Mouse (Mus musculus): ENCODE results near the gene Tex50. TPM values are rescaled to one million over a fixed set of nuclear protein-coding genes. Genes with fewer than 3 reads are reported as not detected.

Tex50 gene
- polyA plus RNA-seq, 1 experiment from 2014 or later: not detected

DNA sequence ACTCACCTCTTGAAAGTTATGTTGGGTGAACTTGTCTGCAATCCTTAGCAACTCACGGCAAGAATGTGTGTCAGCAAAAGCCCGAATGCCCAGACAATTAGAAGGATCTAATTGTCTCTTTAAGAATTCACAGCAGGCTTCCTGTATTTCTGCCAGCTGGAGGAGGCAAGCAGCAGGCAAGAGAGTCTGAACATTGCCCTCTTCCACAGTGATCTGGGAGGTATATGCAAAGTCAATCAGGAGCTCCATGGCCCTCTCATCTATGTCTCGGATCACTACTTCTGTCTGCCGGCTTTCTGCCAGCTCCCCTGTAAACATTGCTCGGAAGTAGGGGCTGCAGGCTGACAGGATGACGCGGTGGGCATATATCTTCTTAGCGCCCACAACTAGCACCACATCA lies 49.9 kb downstream of the Tex50 start:
- Histone ChIP-seq H3K9me3 (no peaks in the 10 kb centered on the region), H3K9ac (no peak overlapping the region), H3K27ac (no peak overlapping the region), H3K4me2 (no peak overlapping the region), H3K27me3 (replicated peaks) (no peaks in the 10 kb centered on the region), H3K4me1 (no peaks in the 10 kb centered on the region), H3K4me3 (replicated peaks) (no peak overlapping the region), H3K36me3 (0 out of 2 replicates have a peak, but pooled peaks cover 8% of the 10 kb centered on the region)
- no peak for ATAC-seq (ENCODE audit: insufficient read depth, low FRiP score, low read depth)
- 84% methylated on average over 8 of the region's 8 CpGs for WGBS

Other genes starting within 250 kb of the Tex50 start
- gene Serpinc1, start 180.7 kb downstream of the Tex50 start, polyA plus RNA-seq (2015; fragmentation: Nextera tagmentation; extraction: Ambion mirVana): 13.8 and 49.3 TPM in 2 replicates
- 7.7 and 8.0 TPM in 2 replicates for gene Zbtb37, start 124.5 kb downstream of the Tex50 start, polyA plus RNA-seq (2015; fragmentation: Nextera tagmentation; extraction: Ambion mirVana)
- 33.4 and 34.7 TPM in 2 replicates for gene Dars2, start 88.7 kb downstream of the Tex50 start, polyA plus RNA-seq (2015; fragmentation: Nextera tagmentation; extraction: Ambion mirVana)
- gene Cenpl, start 88.6 kb downstream of the Tex50 start, polyA plus RNA-seq (2015; fragmentation: Nextera tagmentation; extraction: Ambion mirVana): 25.6 and 25.7 TPM in 2 replicates
- gene Klhl20, start 27.8 kb downstream of the Tex50 start, polyA plus RNA-seq (2015; fragmentation: Nextera tagmentation; extraction: Ambion mirVana): 13.3 and 13.6 TPM in 2 replicates
- 0.92 and 1.2 TPM in 2 replicates for gene Ankrd45, start 16.6 kb downstream of the Tex50 start, polyA plus RNA-seq (2015; fragmentation: Nextera tagmentation; extraction: Ambion mirVana)
- gene Prdx6, start 91.9 kb upstream of the Tex50 start, polyA plus RNA-seq (2015; fragmentation: Nextera tagmentation; extraction: Ambion mirVana): 414 and 461 TPM in 2 replicates
- gene Tnfsf4, start 236.1 kb upstream of the Tex50 start, polyA plus RNA-seq (2015; fragmentation: Nextera tagmentation; extraction: Ambion mirVana): 0.06 and 0.23 TPM in 2 replicates

All from stomach, embryonic 15.5 days (tissue).